Mouse (Mus musculus): ENCODE results near the gene Pnpla3.

The Pnpla3 gene

GRCm38 (mm10) chr15:84178733-84179132 lies 11.1 kb downstream of the Pnpla3 start:
- no peak for DNase-seq

- DNase-seq = no peak
These were observed 14.4 kb downstream of the Pnpla3 start for GRCm38 (mm10) chr15:84182000-84182399.

- no peak for DNase-seq
These were observed 16.3 kb downstream of the Pnpla3 start for GRCm38 (mm10) chr15:84183967-84184366.

GRCm38 (mm10) chr15:84186196-84186595 lies 18.6 kb downstream of the Pnpla3 start:
- no peak for DNase-seq

- DNase-seq = no peak
These were observed 21.4 kb downstream of the Pnpla3 start for GRCm38 (mm10) chr15:84188887-84189530.

- no peak for DNase-seq
These were observed 22.2 kb downstream of the Pnpla3 start for GRCm38 (mm10) chr15:84189881-84190280.

- DNase-seq = no peak
These were observed 24.1 kb downstream of the Pnpla3 start for GRCm38 (mm10) chr15:84191724-84192057.

GRCm38 (mm10) chr15:84192058-84192791 lies 24.6 kb downstream of the Pnpla3 start, which contains the start of gene Samm50:
Samm50 (plus strand) TSS chr15:84192241.
- peak; percentile 88 for DNase-seq

GRCm38 (mm10) chr15:84196486-84197165 lies 29.0 kb downstream of the Pnpla3 start:
- DNase-seq = no peak

GRCm38 (mm10) chr15:84207327-84207726 lies 39.7 kb downstream of the Pnpla3 start:
- DNase-seq = no peak

GRCm38 (mm10) chr15:84209517-84210412 lies 42.1 kb downstream of the Pnpla3 start:
- no peak for DNase-seq

- DNase-seq = no peak
These were observed 42.8 kb downstream of the Pnpla3 start for GRCm38 (mm10) chr15:84210461-84210860.

GRCm38 (mm10) chr15:84210941-84211340 lies 43.3 kb downstream of the Pnpla3 start:
- no peak for DNase-seq

GRCm38 (mm10) chr15:84211564-84211963 lies 43.9 kb downstream of the Pnpla3 start:
- no peak for DNase-seq

GRCm38 (mm10) chr15:84212031-84212755 lies 44.6 kb downstream of the Pnpla3 start:
- peak; percentile 89 for DNase-seq

- DNase-seq = no peak
These were observed 45.1 kb downstream of the Pnpla3 start for GRCm38 (mm10) chr15:84212756-84213105.

- DNase-seq = no peak
These were observed 45.6 kb downstream of the Pnpla3 start for GRCm38 (mm10) chr15:84213162-84213739.

- no peak for DNase-seq
These were observed 46.8 kb downstream of the Pnpla3 start for GRCm38 (mm10) chr15:84214476-84214875.

- no peak for DNase-seq
These were observed 47.6 kb downstream of the Pnpla3 start for GRCm38 (mm10) chr15:84215273-84215672.

- no peak for DNase-seq
These were observed 48.4 kb downstream of the Pnpla3 start for GRCm38 (mm10) chr15:84216026-84216425.

- no peak for DNase-seq
These were observed 48.9 kb downstream of the Pnpla3 start for GRCm38 (mm10) chr15:84216461-84217084.

All from lung, postnatal 14 days (tissue).